Mouse (Mus musculus) heart, adult 2 months (tissue): ENCODE data around the gene Gucd1. TPM values are rescaled to one million over a fixed set of nuclear protein-coding genes. Genes with fewer than 3 reads are reported as not detected.
A peak's percentile ranks its signal among the peaks of the same experiment; 100 is the strongest.

Source experiments
- DNase-seq, 2 experiments: peaks; one replicate each; pipeline ENCODE4 v3.0.0; 2021
- H3K27ac ChIP-seq: fragments of 200-600 bp; 2 replicates; pipeline ENCODE4 v1.8.1; 2022
- H3K27me3 ChIP-seq: fragments of 200-500 bp; 2 replicates; pipeline ENCODE4 v1.6.1; 2012; ENCODE audit warnings: mild to moderate bottlenecking, low read length, inconsistent platforms, mixed read lengths; ENCODE audit not compliant: control insufficient read depth, insufficient read depth
- H3K36me3 ChIP-seq: fragments of 200-500 bp; 2 replicates; pipeline ENCODE4 v1.6.1; 2012; ENCODE audit warnings: low read length, inconsistent platforms; ENCODE audit not compliant: control insufficient read depth, insufficient read depth
- H3K4me1 ChIP-seq: fragments of 200-500 bp; 2 replicates; pipeline ENCODE4 v1.6.1; 2011; ENCODE audit warnings: low read length; ENCODE audit not compliant: control insufficient read depth, insufficient read depth
- H3K4me3 ChIP-seq: fragments of 200-600 bp; 2 replicates; pipeline ENCODE4 v1.8.1; 2022
- H3K79me2 ChIP-seq: fragments of 200-500 bp; replicated peaks from 2 replicates; pipeline ENCODE4 v1.6.1; 2012; ENCODE audit warnings: mild to moderate bottlenecking, inconsistent platforms, low read length, moderate library complexity, mixed read lengths; ENCODE audit not compliant: control insufficient read depth, insufficient read depth
- H3K9ac ChIP-seq: fragments of 200-500 bp; 2 replicates; pipeline ENCODE4 v1.6.1; 2012; ENCODE audit warnings: low read depth, mild to moderate bottlenecking, control low read depth, inconsistent platforms, low read length, mixed read lengths
- CTCF ChIP-seq: fragments of 200-600 bp; IDR thresholded peaks from 2 replicates; pipeline ENCODE4 v1.8.1; 2022; ENCODE audit warnings: antibody characterized with exemption, mild to moderate bottlenecking, moderate library complexity
- EP300 ChIP-seq: fragments of 200-500 bp; IDR thresholded peaks from 2 replicates; pipeline ENCODE4 v1.6.1; 2011; ENCODE audit warnings: low read depth, low read length, control low read depth; ENCODE audit not compliant: insufficient read depth
- POLR2A ChIP-seq: fragments of 200-500 bp; IDR thresholded peaks from 2 replicates; pipeline ENCODE4 v1.6.1; 2011; ENCODE audit warnings: mild to moderate bottlenecking, low read depth, low read length, control low read depth; ENCODE audit not compliant: insufficient read depth
- WGBS: fragments of 180-500 bp; shearing (Covaris S2); methylation state at CpG from one replicate; pipeline ENCODE4 v1.1.7; 2018; 5-methylcytosine and 5-hydroxymethylcytosine counted together
- intact Hi-C: fragments of 180-260 bp; cut with DNase I; formaldehyde crosslinking; loops from one replicate; pipeline ENCODE4 v1.15.1; 2025
- polyA plus RNA-seq: library from polyadenylated mRNA; depleted of rRNA; stranded (reverse); fragments of >200 nt; gene quantifications from 2 replicates; pipeline ENCODE4 v1.2.3, GENCODE M21; 2012
- total RNA-seq, 2 experiments: library from RNA; stranded (reverse); gene quantifications; 2 replicates each; pipeline ENCODE4 v1.2.3; 2021

Gene Gucd1
- total and polyA plus RNA-seq, 3 experiments = 33.2 to 44.7 (median 37.7) TPM

DNA sequence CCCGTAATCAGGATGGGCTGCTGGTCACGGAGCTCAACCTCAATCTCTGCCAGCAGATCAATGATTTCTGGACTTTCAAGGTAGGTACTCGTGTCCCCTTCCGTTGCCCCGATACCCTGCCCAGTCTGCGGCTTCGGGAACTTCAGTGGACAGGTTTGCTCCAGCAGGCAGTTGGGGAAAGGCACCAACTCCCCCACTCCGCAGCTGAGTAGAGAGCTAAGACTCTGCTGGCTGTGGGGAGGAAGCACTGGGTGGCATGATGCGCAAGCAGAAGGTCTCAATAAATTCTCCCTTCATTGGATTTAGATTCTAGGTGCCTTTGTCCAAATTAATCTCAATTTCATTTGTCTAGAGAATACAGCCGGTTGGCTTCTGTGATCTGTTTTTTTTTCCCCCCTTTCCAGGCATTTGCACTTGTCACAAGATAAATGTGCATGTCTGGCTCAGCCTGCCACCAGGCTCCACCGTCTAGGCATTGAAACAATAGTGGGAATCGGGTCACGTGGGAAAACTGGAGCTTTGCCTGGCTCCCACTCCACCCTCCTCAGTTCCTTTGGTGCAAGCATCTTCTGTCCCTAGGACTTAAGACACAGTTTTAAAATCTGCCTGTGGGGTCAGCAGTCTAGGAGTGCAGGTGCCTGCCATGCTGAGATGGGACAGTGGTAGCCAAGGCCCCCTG, 79.5 kb downstream of the Gucd1 start:
- Histone ChIP-seq H3K4me3 (no peak overlapping the region), H3K36me3 (no peaks in the 10 kb centered on the region), H3K27me3 (no peaks in the 10 kb centered on the region), H3K79me2 (no peaks in the 10 kb centered on the region), H3K9ac (no peak overlapping the region), H3K4me1 (peaks cover 5% of the 10 kb centered on the region), H3K27ac (peak overlapping the region; percentile 19)
- WGBS = 55% methylated on average over 13 of the region's 13 CpGs
- peak; percentile 70 to 73 for DNase-seq
- intact Hi-C loops = loop anchor here (5.0 kb wide), 1 partner anchor 46 kb away; no protein-coding TSS in a partner anchor
- TF ChIP-seq CTCF (peak; percentile 17; the same call in 1 of the 2 replicates), POLR2A (no peak)

DNA sequence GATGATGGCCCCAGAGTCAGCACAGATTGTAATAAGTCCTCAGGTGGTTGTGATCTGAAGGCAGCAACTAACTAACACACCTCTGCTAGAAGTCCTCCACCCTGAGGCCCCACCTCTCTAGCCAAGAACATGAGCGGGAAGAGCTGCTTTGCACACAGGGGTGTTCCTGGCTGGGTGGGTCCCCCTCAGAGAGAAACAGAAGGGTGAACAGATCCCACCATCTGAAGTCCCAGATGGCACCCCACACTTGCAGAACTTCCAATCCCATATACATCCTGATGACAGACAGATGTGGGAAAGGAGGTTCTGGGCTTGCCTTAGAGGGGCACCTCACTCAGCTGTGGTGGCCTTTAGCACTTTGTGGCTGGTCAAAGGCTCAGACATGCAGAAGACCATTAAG, 80.5 kb downstream of the Gucd1 start:
- Histone ChIP-seq H3K4me3 (no peak overlapping the region), H3K27me3 (no peaks in the 10 kb centered on the region), H3K79me2 (no peaks in the 10 kb centered on the region), H3K36me3 (no peaks in the 10 kb centered on the region), H3K9ac (no peak overlapping the region), H3K27ac (no peak overlapping the region), H3K4me1 (peaks cover 5% of the 10 kb centered on the region)
- no peak for DNase-seq
- TF ChIP-seq CTCF (no peak), POLR2A (no peak), EP300 (no peak)
- WGBS = 93% methylated on average over 1 of the region's 1 CpGs
- intact Hi-C loops = loop anchor here (1.0 to 5.0 kb wide), 4 partner anchors 45 to 255 kb away; no protein-coding TSS in a partner anchor

DNA sequence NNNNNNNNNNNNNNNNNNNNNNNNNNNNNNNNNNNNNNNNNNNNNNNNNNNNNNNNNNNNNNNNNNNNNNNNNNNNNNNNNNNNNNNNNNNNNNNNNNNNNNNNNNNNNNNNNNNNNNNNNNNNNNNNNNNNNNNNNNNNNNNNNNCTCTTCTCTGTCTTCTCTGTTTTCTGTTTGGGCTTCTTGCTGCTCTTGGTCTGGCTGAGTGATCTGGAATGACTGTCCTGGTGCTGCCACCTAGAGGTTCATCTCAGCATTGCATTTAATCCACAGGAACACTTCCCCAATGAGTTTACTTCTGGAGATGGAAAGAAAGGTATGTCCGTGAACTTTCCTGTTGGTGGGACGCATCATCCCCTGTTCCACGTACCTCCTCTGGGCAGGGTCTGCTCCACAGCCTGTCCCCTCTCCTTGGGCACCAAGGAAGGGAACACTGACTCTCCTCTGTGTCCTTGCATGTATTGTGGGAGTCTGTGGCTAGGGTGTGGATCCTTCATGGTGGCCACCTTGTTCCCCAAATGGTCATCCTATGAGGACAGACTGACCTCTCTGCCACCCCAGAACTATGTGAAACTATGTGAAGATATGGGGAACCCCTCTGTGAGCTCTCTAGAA, 81.1 kb downstream of the Gucd1 start:
- H3K4me1 ChIP-seq = peaks cover 5% of the 10 kb centered on the region
- peak; percentile 75 to 76 for DNase-seq
- peak; percentile 92 for TF ChIP-seq CTCF
- peak; percentile 66; the same call in 1 of the 2 replicates for TF ChIP-seq EP300
- no peak for TF ChIP-seq POLR2A
- H3K9ac ChIP-seq = no peak overlapping the region
- no peaks in the 10 kb centered on the region for H3K36me3 ChIP-seq
- intact Hi-C loops = loop anchor here (1.0 to 5.0 kb wide), 5 partner anchors 44 to 254 kb away; partner anchors contain the start of gene Adora2a
- no peak overlapping the region for H3K4me3 ChIP-seq
- no peaks in the 10 kb centered on the region for H3K27me3 ChIP-seq
- H3K27ac ChIP-seq = no peak overlapping the region
- no peaks in the 10 kb centered on the region for H3K79me2 ChIP-seq
- WGBS = 7% methylated on average over 3 of the region's 3 CpGs

DNA sequence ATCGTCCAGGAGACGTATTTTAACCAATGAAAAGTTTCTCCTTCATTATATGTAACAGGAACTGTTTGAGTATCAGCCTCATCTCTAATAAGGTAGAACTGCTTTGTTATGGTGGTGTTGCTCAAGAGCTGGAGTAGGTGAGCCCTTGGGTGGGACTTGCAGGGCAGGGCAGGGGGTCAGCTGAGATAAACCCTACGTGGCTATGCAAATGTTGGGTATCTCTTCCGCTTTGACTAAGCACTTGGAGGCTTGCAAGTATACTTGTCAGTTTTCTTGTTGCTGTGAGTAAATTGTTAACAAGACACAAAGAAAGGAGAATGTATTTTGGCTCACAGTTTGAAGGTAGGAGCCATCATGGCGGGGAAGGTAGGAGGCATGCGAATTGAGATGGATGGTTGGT, 87.1 kb downstream of the Gucd1 start:
- H3K9ac ChIP-seq = no peak overlapping the region
- WGBS = 94% methylated on average over 6 of the region's 6 CpGs
- H3K4me1 ChIP-seq = no peaks in the 10 kb centered on the region
- H3K27me3 ChIP-seq = no peaks in the 10 kb centered on the region
- DNase-seq = no peak
- H3K79me2 ChIP-seq = no peaks in the 10 kb centered on the region
- intact Hi-C loops = no loop called here
- H3K4me3 ChIP-seq = no peak overlapping the region
- H3K36me3 ChIP-seq = no peaks in the 10 kb centered on the region
- no peak overlapping the region for H3K27ac ChIP-seq
- TF ChIP-seq CTCF (no peak), EP300 (no peak), POLR2A (no peak)

DNA sequence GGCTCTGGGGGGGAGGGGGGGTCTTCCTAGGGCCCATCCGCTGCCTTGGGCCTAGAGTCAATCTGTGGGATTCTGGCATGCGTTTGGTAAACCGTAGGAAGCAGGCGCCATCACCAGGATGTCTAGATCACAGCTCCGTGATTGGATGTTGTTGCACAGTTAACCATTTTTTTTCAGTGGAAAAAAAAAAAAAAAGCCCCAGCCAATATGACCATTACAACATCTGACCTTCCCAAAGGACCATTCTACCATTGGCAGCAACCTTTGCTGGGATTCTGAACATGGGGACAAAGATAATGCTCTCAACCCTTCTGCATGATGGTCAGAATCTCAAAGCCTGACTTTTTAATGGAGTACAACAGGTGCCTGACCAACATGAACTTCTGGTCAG, 87.6 kb downstream of the Gucd1 start:
- Histone ChIP-seq H3K27ac (no peak overlapping the region), H3K79me2 (no peaks in the 10 kb centered on the region), H3K9ac (no peak overlapping the region), H3K27me3 (no peaks in the 10 kb centered on the region), H3K4me1 (no peaks in the 10 kb centered on the region), H3K4me3 (no peak overlapping the region), H3K36me3 (no peaks in the 10 kb centered on the region)
- intact Hi-C loops = no loop called here
- DNase-seq = no peak
- TF ChIP-seq CTCF = no peak
- no peak for TF ChIP-seq POLR2A
- no peak for TF ChIP-seq EP300
- 89% methylated on average over 5 of the region's 5 CpGs for WGBS

DNA sequence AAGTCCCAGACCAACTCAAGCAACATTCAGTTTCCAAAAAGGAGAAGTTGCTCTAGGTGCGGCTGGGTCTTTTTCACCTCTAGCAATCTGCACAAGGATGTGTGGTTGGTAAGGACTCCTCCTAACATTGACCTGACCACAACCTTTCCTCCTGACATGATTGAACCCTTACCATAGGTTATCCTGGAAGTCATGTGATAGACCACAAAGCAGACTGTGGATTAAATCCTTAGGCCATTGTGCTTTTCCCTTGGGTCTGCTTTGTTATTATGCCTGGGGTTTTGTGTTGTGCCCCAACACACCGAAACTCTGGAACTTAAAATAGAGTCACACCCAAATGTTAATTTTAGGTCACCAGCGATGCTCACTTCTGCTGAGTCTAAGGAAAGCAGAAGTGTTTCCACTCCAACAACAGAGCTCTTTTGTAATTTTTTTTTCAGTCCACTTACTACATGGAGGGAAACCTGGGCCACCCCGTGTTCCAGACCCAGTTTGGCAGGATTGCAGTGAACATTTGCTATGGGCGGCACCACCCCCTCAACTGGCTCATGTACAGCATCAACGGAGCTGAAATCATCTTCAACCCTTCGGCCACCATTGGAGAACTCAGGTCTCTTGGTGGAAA, 88.1 kb downstream of the Gucd1 start:
- Histone ChIP-seq H3K4me3 (no peak overlapping the region), H3K27ac (no peak overlapping the region), H3K27me3 (no peaks in the 10 kb centered on the region), H3K9ac (no peak overlapping the region), H3K36me3 (no peaks in the 10 kb centered on the region), H3K4me1 (no peaks in the 10 kb centered on the region), H3K79me2 (no peaks in the 10 kb centered on the region)
- 75% methylated on average over 7 of the region's 7 CpGs for WGBS
- TF ChIP-seq CTCF (no peak), POLR2A (no peak), EP300 (no peak)
- intact Hi-C loops = no loop called here
- no peak for DNase-seq
